Comparison of ENCODE assay signal across 17 mouse cellular contexts in genomic region chr17:64182599-64182998, GRCm38 (mm10).
"Had no signal": no experiment of that assay in that cellular context is flagged by ENCODE, and none has a peak within 500 bp of the region (broad histone marks: within the 10 kb centered on the region; RNA-seq: fewer than 3 reads in every experiment).

No protein-coding gene starts in this region.

- H3K4me1 ChIP-seq: midbrain, embryonic 12.5 days; neural tube, embryonic 13.5 days; neural tube, embryonic 15.5 days had no signal

- DNase-seq: lung, adult 18-20 months; lung, embryonic 14.5 days; lung, postnatal 10 days; lung, postnatal 36 days; right cerebral cortex, postnatal 25 days; right cerebral cortex, postnatal 4 days; spleen, adult 18-20 months; thymus, adult 18-20 months; thymus, postnatal 14 days; thymus, postnatal 36 days had no signal

- H3K27ac ChIP-seq: macrophage; midbrain, embryonic 10.5 days; midbrain, embryonic 12.5 days; neural tube, embryonic 13.5 days; neural tube, embryonic 15.5 days had no signal

- H3K27me3 ChIP-seq: midbrain, embryonic 12.5 days; neural tube, embryonic 13.5 days; neural tube, embryonic 15.5 days had no signal

- ATAC-seq: midbrain, embryonic 16.5 days had no signal

- H3K9me3 ChIP-seq: midbrain, embryonic 10.5 days; midbrain, embryonic 12.5 days; neural tube, embryonic 13.5 days; neural tube, embryonic 15.5 days had no signal

- H3K4me3 ChIP-seq: midbrain, embryonic 10.5 days; midbrain, embryonic 12.5 days; myocyte; neural tube, embryonic 13.5 days; neural tube, embryonic 15.5 days had no signal

- H3K4me2 ChIP-seq: lung, embryonic 14.5 days; midbrain, embryonic 12.5 days; neural tube, embryonic 13.5 days; neural tube, embryonic 15.5 days had no signal

- H3K9ac ChIP-seq: lung, embryonic 14.5 days; midbrain, embryonic 12.5 days; neural tube, embryonic 13.5 days; neural tube, embryonic 15.5 days had no signal

- H3K36me3 ChIP-seq: midbrain, embryonic 10.5 days; midbrain, embryonic 12.5 days; neural tube, embryonic 13.5 days; neural tube, embryonic 15.5 days had no signal
